Mouse (Mus musculus) Patski (cell line): ENCODE measurements around the gene Gm10666. TPM values are rescaled to one million over a fixed set of nuclear protein-coding genes. Genes with fewer than 3 reads are reported as not detected.
"Not testable (repeated sequence)": the region's sequence is repeated elsewhere in the genome, so short reads cannot be mapped to it uniquely, and the experiment has no call there.

Experiments
- ATAC-seq: fragments of 100-300 bp; one replicate; pipeline ENCODE4 v1.8.0; 2021
- CTCF ChIA-PET: fragments of 350-600 bp; sonication (Branson Sonifier 250); formaldehyde crosslinking; loops from one replicate; lab custom pipeline; 2022; ENCODE audit warnings: inconsistent platforms; lab: Charles Lee
- POLR2A ChIA-PET: fragments of 350-600 bp; sonication (Branson Sonifier 250); formaldehyde crosslinking; loops from one replicate; lab custom pipeline; 2022; ENCODE audit warnings: antibody characterized with exemption, inconsistent platforms; lab: Charles Lee
- DNase-seq: peaks from one replicate; pipeline ENCODE4 v3.0.0-alpha.2; 2011; ENCODE audit warnings: low read depth, low spot score
- H3K27me3 ChIP-seq: fragments of 371-371 bp; one replicate; pipeline ENCODE4 v1.5.1; 2021
- in situ Hi-C: fragments of 300-500 bp; cut with MboI; formaldehyde crosslinking; loops from 3 replicates; pipeline ENCODE4 v1.11.1; 2018; ENCODE audit warnings: low pct_unique_long_range_greater_than_20kb, mixed read lengths
- polyA plus RNA-seq: library from polyadenylated mRNA; unstranded; gene quantifications from one replicate; pipeline ENCODE4 v1.2.3, GENCODE M21; 2021

The Gm10666 gene
- polyA plus RNA-seq, result not detected

DNA sequence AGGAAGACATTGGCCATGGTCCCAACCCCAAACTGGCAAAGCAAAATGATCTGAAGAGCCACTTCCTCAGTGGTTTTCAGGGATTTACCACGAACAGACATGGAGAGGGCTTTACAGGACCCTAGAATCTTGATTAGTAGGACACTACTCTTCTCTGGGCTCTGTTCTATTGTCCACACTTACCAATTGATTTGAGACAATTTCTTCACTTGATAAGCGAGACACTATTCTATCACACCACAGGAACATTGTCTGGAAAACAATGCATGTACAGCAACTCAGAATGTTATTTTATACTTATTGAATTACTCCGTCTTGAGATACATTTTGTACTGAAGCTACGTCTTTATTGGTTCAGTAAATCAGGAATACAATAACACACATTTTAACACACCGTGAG is at the start of gene Gm10666:
TSS of gene Gm10666 (minus strand) at position 101 of the 400 bp plus-strand sequence.
- ATAC-seq, H3K27me3 ChIP-seq, POLR2A ChIA-PET, CTCF ChIA-PET, in situ Hi-C loops, DNase-seq: not testable (repeated sequence)

DNA sequence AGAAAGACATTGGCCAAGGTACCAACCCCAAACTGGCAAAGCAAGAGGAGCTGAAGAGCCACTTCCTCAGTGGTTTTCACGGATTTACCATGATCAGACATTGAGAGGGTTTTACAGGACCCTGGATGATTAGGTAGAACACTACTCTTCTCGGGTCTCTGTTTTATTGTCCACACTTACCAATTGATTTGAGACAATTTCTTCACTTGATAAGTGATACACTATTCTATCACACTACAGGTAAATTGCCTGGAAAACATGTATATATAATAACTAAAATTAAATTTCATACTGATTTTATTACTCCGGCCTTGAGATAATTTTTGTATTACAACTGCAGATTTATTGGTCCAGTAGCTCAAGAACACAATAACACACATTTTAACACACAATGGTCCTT is 29.4 kb upstream of the Gm10666 start, which contains the start of gene Vmn1r142:
TSS of gene Vmn1r142 (minus strand) at position 101 of the 400 bp plus-strand sequence.
- in situ Hi-C loops, ATAC-seq, CTCF ChIA-PET, POLR2A ChIA-PET, H3K27me3 ChIP-seq, DNase-seq: not testable (repeated sequence)

DNA sequence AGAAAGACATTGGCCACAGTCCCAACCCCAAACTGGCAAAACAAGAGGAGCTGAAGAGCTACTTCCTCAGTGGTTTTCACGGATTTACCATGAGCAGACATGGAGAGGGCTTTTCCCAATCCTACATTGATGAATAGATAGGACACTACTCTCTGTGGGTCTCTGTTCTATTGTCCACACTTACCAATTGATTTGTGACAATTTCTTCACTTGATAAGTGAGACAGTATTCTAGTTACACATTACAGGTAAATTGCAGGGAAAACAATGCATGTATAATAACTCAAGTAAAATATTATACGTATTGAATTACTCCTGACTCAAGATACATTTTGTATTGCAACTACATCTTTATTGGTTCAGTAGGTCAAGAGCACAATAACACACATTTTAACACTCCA is 16.4 kb downstream of the Gm10666 start, which contains the start of gene Gm16451:
TSS of gene Gm16451 (minus strand) at position 101 of the 400 bp plus-strand sequence.
- in situ Hi-C loops, H3K27me3 ChIP-seq, CTCF ChIA-PET, DNase-seq, ATAC-seq, POLR2A ChIA-PET: not testable (repeated sequence)

Other genes with a start within 250 kb of the Gm10666 start
- not detected for gene Gm5891, start 213.4 kb downstream of the Gm10666 start, polyA plus RNA-seq
- not detected for gene Vmn1r137, start 140.2 kb downstream of the Gm10666 start, polyA plus RNA-seq
- not detected for gene Vmn1r138, start 105.8 kb downstream of the Gm10666 start, polyA plus RNA-seq
- not detected for gene Gm6176, start 78.4 kb downstream of the Gm10666 start, polyA plus RNA-seq
- gene Vmn1r139, start 65.7 kb downstream of the Gm10666 start, polyA plus RNA-seq, result not detected
- gene Gm16451, start 16.5 kb downstream of the Gm10666 start, polyA plus RNA-seq, result not detected
- gene Vmn1r142, start 29.3 kb upstream of the Gm10666 start, polyA plus RNA-seq, result not detected
- not detected for gene Vmn1r143, start 54.6 kb upstream of the Gm10666 start, polyA plus RNA-seq
- gene Gm8653, start 66.5 kb upstream of the Gm10666 start, polyA plus RNA-seq, result not detected
- not detected for gene Gm8453, start 94.7 kb upstream of the Gm10666 start, polyA plus RNA-seq
- gene Gm4187, start 195.0 kb upstream of the Gm10666 start, polyA plus RNA-seq, result not detected
- not detected for gene Gm8660, start 236.3 kb upstream of the Gm10666 start, polyA plus RNA-seq